Mouse (Mus musculus) embryonic facial prominence, embryonic 15.5 days (tissue): ENCODE results near the gene Npvf. TPM values are rescaled to one million over a fixed set of nuclear protein-coding genes. Genes with fewer than 3 reads are reported as not detected.
"Not testable (repeated sequence)": the region's sequence is repeated elsewhere in the genome, so short reads cannot be mapped to it uniquely, and the experiment has no call there.

Experiments
- ATAC-seq: fragments of 200-750 bp; cut with Nextera tagmentation; 2 replicates; pipeline ENCODE4 v1.8.0; 2017; ENCODE audit warnings: low read depth, moderate TSS enrichment; ENCODE audit not compliant: insufficient number of reproducible peaks, low FRiP score, low TSS enrichment
- H3K27ac ChIP-seq: fragments of 300-500 bp; sonication (generic); replicated peaks from 2 replicates; pipeline ENCODE4 v1.5.1; 2015; ENCODE audit warnings: mild to moderate bottlenecking, inconsistent platforms
- H3K27me3 ChIP-seq: fragments of 300-500 bp; sonication (generic); 2 replicates; pipeline ENCODE4 v1.6.1; 2015; ENCODE audit warnings: inconsistent platforms
- H3K36me3 ChIP-seq: fragments of 300-500 bp; sonication (generic); 2 replicates; pipeline ENCODE4 v1.6.1; 2015; ENCODE audit warnings: mild to moderate bottlenecking, inconsistent platforms
- H3K4me1 ChIP-seq: fragments of 300-500 bp; sonication (generic); 2 replicates; pipeline ENCODE4 v1.6.1; 2015; ENCODE audit warnings: inconsistent platforms
- H3K4me2 ChIP-seq: fragments of 300-500 bp; sonication (generic); replicated peaks from 2 replicates; pipeline ENCODE4 v1.6.1; 2015; ENCODE audit warnings: mild to moderate bottlenecking, inconsistent platforms
- H3K4me3 ChIP-seq: fragments of 300-500 bp; sonication (generic); replicated peaks from 2 replicates; pipeline ENCODE4 v1.5.1; 2015; ENCODE audit warnings: mild to moderate bottlenecking, inconsistent platforms
- H3K9ac ChIP-seq: fragments of 300-500 bp; sonication (generic); 2 replicates; pipeline ENCODE4 v1.6.1; 2015; ENCODE audit warnings: inconsistent platforms
- H3K9me3 ChIP-seq: fragments of 300-500 bp; sonication (generic); replicated peaks from 2 replicates; pipeline ENCODE4 v1.6.1; 2016; ENCODE audit warnings: inconsistent platforms
- WGBS: fragments of 180-500 bp; shearing (Covaris S2); methylation state at CpG from one replicate; pipeline ENCODE4 v1.1.7; 2015; 5-methylcytosine and 5-hydroxymethylcytosine counted together
- polyA plus RNA-seq: library from polyadenylated mRNA; unstranded; fragments of >200 nt; fragmentation: Nextera tagmentation; extraction: Ambion mirVana; gene quantifications from 2 replicates; pipeline ENCODE4 v1.2.1, GENCODE M21; 2015

Gene Npvf
- polyA plus RNA-seq, 1 experiment from 2014 or later, result not detected

DNA sequence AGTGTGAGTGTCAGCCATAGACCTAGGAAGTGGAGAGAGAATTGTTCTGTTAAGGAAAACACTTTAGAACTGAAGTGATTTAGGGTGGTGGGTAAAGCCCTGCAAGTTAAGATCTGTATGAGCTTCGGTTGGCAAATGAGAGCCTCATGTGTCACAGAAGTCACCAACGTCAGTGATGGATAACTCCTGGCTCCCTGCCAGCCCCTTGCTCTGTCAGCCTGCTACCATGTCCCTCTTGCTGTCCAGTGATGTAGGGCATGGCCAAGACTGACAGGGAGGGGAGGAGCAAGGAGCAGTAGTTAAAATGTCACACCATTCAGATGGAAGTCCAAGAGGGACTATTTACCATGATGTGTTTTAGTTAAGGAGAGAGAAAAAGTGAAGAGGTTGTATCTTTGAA, 14.6 kb downstream of the Npvf start:
- Histone ChIP-seq H3K4me3 (no peak overlapping the region), H3K4me2 (no peak overlapping the region), H3K27ac (no peak overlapping the region), H3K36me3 (no peaks in the 10 kb centered on the region), H3K4me1 (peaks cover 13% of the 10 kb centered on the region; the same call in 1 of the 2 replicates), H3K9me3 (no peaks in the 10 kb centered on the region), H3K27me3 (no peaks in the 10 kb centered on the region), H3K9ac (no peak overlapping the region)
- no peak for ATAC-seq
- 37% methylated on average over 2 of the region's 2 CpGs for WGBS

DNA sequence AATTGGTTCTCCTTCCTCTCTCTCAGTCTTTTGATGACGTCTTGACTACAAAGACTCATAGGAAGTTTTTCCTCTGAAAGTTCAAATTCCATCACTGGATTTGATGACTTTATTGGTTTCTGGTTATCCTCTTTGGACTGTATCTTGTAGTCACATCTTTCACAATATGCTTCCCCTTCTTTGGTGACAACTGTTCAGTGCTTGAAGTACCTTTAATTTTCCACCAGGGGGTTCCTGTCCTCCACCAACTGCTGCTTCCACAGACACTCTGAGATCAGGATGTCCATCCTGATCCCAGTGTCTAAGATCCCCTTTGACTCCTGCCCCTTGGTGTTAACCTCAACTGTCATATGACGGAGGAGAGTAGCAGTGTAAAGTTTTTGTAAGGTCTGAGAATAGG, 28.1 kb downstream of the Npvf start:
- WGBS, result 63% methylated on average over 2 of the region's 2 CpGs
- H3K9me3 ChIP-seq, H3K9ac ChIP-seq, H3K4me3 ChIP-seq, H3K27me3 ChIP-seq, H3K4me2 ChIP-seq, ATAC-seq, H3K36me3 ChIP-seq, H3K4me1 ChIP-seq, H3K27ac ChIP-seq: not testable (repeated sequence)

DNA sequence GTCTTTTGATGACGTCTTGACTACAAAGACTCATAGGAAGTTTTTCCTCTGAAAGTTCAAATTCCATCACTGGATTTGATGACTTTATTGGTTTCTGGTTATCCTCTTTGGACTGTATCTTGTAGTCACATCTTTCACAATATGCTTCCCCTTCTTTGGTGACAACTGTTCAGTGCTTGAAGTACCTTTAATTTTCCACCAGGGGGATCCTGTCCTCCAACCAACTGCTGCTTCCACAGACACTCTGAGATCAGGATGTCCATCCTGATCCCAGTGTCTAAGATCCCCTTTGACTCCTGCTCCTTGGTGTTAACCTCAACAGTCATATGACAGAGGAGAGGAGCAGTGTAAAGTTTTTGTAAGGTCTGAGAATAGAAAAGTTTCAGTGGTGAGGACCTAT, 36.0 kb downstream of the Npvf start:
- H3K27ac ChIP-seq, H3K4me3 ChIP-seq, ATAC-seq, H3K9me3 ChIP-seq, H3K27me3 ChIP-seq, H3K4me2 ChIP-seq, H3K9ac ChIP-seq, H3K36me3 ChIP-seq, H3K4me1 ChIP-seq: not testable (repeated sequence)
- 87% methylated on average over 1 of the region's 1 CpGs for WGBS

DNA sequence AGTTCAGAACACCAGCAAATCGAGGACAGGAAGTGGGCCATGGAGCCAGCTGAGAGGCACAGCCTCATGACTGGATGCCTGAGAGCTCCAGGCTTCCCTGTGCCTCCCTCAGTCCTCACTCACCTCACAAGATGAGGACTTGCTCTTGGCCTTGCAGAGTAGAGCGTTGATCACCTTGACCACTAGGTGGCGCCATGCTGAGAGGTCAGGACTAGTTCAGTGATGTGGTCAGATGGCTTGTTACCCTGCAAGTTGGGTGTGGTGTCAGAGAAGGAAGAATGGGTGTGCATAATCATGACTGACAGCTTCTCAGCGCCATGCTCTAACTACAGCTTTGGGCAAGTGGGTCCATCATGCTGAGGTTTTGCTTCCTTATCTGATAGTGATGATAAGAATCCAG, 52.6 kb downstream of the Npvf start:
- Histone ChIP-seq H3K4me3 (no peak overlapping the region), H3K27ac (no peak overlapping the region), H3K9me3 (no peaks in the 10 kb centered on the region), H3K4me2 (no peak overlapping the region), H3K36me3 (no peaks in the 10 kb centered on the region), H3K27me3 (no peaks in the 10 kb centered on the region), H3K4me1 (peaks cover 9% of the 10 kb centered on the region; the same call in 1 of the 2 replicates), H3K9ac (no peak overlapping the region)
- ATAC-seq, result no peak
- WGBS, result 34% methylated on average over 4 of the region's 4 CpGs

Other genes starting within 250 kb of the Npvf start
- 12.2 and 14.5 TPM in 2 replicates for gene Osbpl3, start 198.2 kb downstream of the Npvf start, polyA plus RNA-seq
- 51.6 and 55.3 TPM in 2 replicates for gene Cycs, start 87.9 kb downstream of the Npvf start, polyA plus RNA-seq
- gene 4921507P07Rik, start 57.8 kb downstream of the Npvf start, polyA plus RNA-seq, result 0.26 and 0.49 TPM in 2 replicates